Mouse (Mus musculus) erythroblast, embryonic 14.5 days (primary cell): ENCODE results near the gene Lmod2. TPM values are rescaled to one million over a fixed set of nuclear protein-coding genes. Genes with fewer than 3 reads are reported as not detected.

Experiments
- H3K27me3 ChIP-seq: 2 replicates; pipeline ENCODE4 v1.6.1; 2012; ENCODE audit warnings: inconsistent platforms; ENCODE audit not compliant: control insufficient read depth
- H3K36me3 ChIP-seq: 2 replicates; pipeline ENCODE4 v1.6.1; 2012; ENCODE audit warnings: mild to moderate bottlenecking, inconsistent platforms; ENCODE audit not compliant: control insufficient read depth
- H3K4me1 ChIP-seq: 2 replicates; pipeline ENCODE4 v1.6.1; 2012; ENCODE audit warnings: inconsistent platforms; ENCODE audit not compliant: control insufficient read depth
- H3K4me3 ChIP-seq: replicated peaks from 2 replicates; pipeline ENCODE3; 2012; ENCODE audit warnings: moderate library complexity, mild to moderate bottlenecking, inconsistent platforms
- H3K9me3 ChIP-seq: 2 replicates; pipeline ENCODE4 v1.6.1; 2012; ENCODE audit warnings: low read length, inconsistent platforms, mixed read lengths; ENCODE audit not compliant: control insufficient read depth
- GATA1 ChIP-seq: IDR thresholded peaks from 2 replicates; pipeline ENCODE4 v1.6.1; 2012; ENCODE audit warnings: low read length, inconsistent platforms, mixed read lengths
- TAL1 ChIP-seq: IDR thresholded peaks from 3 replicates; pipeline ENCODE4 v1.6.1; 2012; ENCODE audit warnings: low read length, inconsistent platforms, mixed read lengths
- polyA plus RNA-seq: library from polyadenylated mRNA; stranded (reverse); fragments of >175 nt; gene quantifications from 2 replicates; pipeline ENCODE4 v1.2.3, GENCODE M21; 2012

Gene Lmod2
- polyA plus RNA-seq, 1 experiment = not detected

- Histone ChIP-seq H3K36me3 (no peaks in the 10 kb centered on the region), H3K4me1 (no peaks in the 10 kb centered on the region), H3K27me3 (no peaks in the 10 kb centered on the region), H3K4me3 (no peak overlapping the region), H3K9me3 (no peaks in the 10 kb centered on the region; the same call in 1 of the 2 replicates)
- TF ChIP-seq TAL1 = no peak
- no peak for TF ChIP-seq GATA1
These were observed 26.4 kb upstream of the Lmod2 start for GRCm38 (mm10) chr6:24571126-24571525.

- no peak for TF ChIP-seq TAL1
- no peak for TF ChIP-seq GATA1
These were observed 25.1 kb upstream of the Lmod2 start for GRCm38 (mm10) chr6:24572431-24572830.

GRCm38 (mm10) chr6:24573319-24573718 is 24.2 kb upstream of the Lmod2 start:
- Histone ChIP-seq H3K36me3 (no peaks in the 10 kb centered on the region), H3K4me1 (no peaks in the 10 kb centered on the region), H3K27me3 (no peaks in the 10 kb centered on the region), H3K4me3 (no peak overlapping the region), H3K9me3 (no peaks in the 10 kb centered on the region; the same call in 1 of the 2 replicates)
- TF ChIP-seq GATA1 (no peak), TAL1 (no peak)

More at GRCm38 (mm10) chr6:24572431-24572830, 25.1 kb upstream of the Lmod2 start:
- Histone ChIP-seq H3K27me3 (no peaks in the 10 kb centered on the region), H3K36me3 (no peaks in the 10 kb centered on the region), H3K4me1 (no peaks in the 10 kb centered on the region), H3K4me3 (no peak overlapping the region), H3K9me3 (no peaks in the 10 kb centered on the region; the same call in 1 of the 2 replicates)

- Histone ChIP-seq H3K9me3 (no peaks in the 10 kb centered on the region), H3K36me3 (no peaks in the 10 kb centered on the region), H3K4me1 (no peaks in the 10 kb centered on the region), H3K4me3 (no peak overlapping the region), H3K27me3 (no peaks in the 10 kb centered on the region)
- TF ChIP-seq TAL1 (no peak), GATA1 (no peak)
These were observed 14.1 kb upstream of the Lmod2 start for GRCm38 (mm10) chr6:24583456-24583855.

GRCm38 (mm10) chr6:24585431-24586310 is 11.9 kb upstream of the Lmod2 start:
- Histone ChIP-seq H3K9me3 (no peaks in the 10 kb centered on the region), H3K4me3 (no peak overlapping the region), H3K4me1 (no peaks in the 10 kb centered on the region), H3K36me3 (no peaks in the 10 kb centered on the region), H3K27me3 (no peaks in the 10 kb centered on the region)
- no peak for TF ChIP-seq GATA1
- TF ChIP-seq TAL1 = no peak

- no peaks in the 10 kb centered on the region for H3K36me3 ChIP-seq
- H3K9me3 ChIP-seq = no peaks in the 10 kb centered on the region
- H3K27me3 ChIP-seq = no peaks in the 10 kb centered on the region
- no peaks in the 10 kb centered on the region for H3K4me1 ChIP-seq
- H3K4me3 ChIP-seq = no peak overlapping the region
- no peak for TF ChIP-seq GATA1
- no peak for TF ChIP-seq TAL1
These were observed 10.7 kb upstream of the Lmod2 start for GRCm38 (mm10) chr6:24586885-24587284.

GRCm38 (mm10) chr6:24590282-24590681 is 7.3 kb upstream of the Lmod2 start:
- Histone ChIP-seq H3K9me3 (no peaks in the 10 kb centered on the region), H3K27me3 (no peaks in the 10 kb centered on the region), H3K4me1 (no peaks in the 10 kb centered on the region), H3K4me3 (no peak overlapping the region), H3K36me3 (no peaks in the 10 kb centered on the region)
- no peak for TF ChIP-seq GATA1
- TF ChIP-seq TAL1 = no peak

GRCm38 (mm10) chr6:24591525-24592218 is 5.9 kb upstream of the Lmod2 start:
- Histone ChIP-seq H3K4me3 (no peak overlapping the region), H3K9me3 (no peaks in the 10 kb centered on the region), H3K36me3 (no peaks in the 10 kb centered on the region), H3K4me1 (no peaks in the 10 kb centered on the region), H3K27me3 (no peaks in the 10 kb centered on the region)
- TF ChIP-seq TAL1 (no peak), GATA1 (no peak)

- no peaks in the 10 kb centered on the region for H3K4me1 ChIP-seq
- no peaks in the 10 kb centered on the region for H3K9me3 ChIP-seq
- H3K36me3 ChIP-seq = no peaks in the 10 kb centered on the region
- no peak for TF ChIP-seq TAL1
- TF ChIP-seq GATA1 = no peak
- no peak overlapping the region for H3K4me3 ChIP-seq
- no peaks in the 10 kb centered on the region for H3K27me3 ChIP-seq
These were observed 1.6 kb downstream of the Lmod2 start for GRCm38 (mm10) chr6:24599179-24599578.
